Mouse (Mus musculus): ENCODE results near the gene Pmel.
"Not testable (repeated sequence)": the region's sequence is repeated elsewhere in the genome, so short reads cannot be mapped to it uniquely, and the experiment has no call there.

Pmel gene

DNA sequence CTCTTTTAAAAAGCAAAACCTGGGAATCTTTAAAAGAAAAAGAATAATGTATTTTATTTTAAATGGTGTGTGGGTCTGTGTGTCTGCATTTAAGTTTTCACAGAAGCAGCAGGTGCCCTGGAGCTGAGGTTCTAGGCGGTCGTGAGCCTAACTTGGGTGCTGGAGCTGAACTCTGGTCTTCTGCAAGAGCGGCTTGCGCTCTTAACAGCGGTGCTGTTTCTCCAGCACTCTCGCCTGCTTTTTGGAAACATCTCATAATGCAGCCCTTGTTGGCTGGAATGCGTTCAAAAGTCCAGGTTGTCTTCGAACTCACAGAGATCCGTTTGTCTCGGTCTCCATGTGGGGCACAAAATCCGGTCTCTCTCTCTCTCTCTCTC is 1.3 kb downstream of the Pmel start:
- Histone ChIP-seq H3K27me3 (ENCODE audit: insufficient read depth, low read length) (no peaks in the 10 kb centered on the region), H3K9me3 (ENCODE audit: low read length) (no peaks in the 10 kb centered on the region), H3K4me3 (replicated peaks; ENCODE audit: low read length) (peak overlapping the region; percentile 98), H3K36me3 (ENCODE audit: insufficient read depth, low read length) (peaks cover 35% of the 10 kb centered on the region), H3K4me1 (replicated peaks; ENCODE audit: low read depth, low read length) (peaks cover 66% of the 10 kb centered on the region)
- TF ChIP-seq NANOG (IDR thresholded peaks at IDR 0.05; ENCODE audit: borderline replicate concordance, low read length) (no peak), CTCF (conservative IDR thresholded peaks at IDR 0.05; ENCODE audit: low read length) (no peak), POU5F1 (IDR thresholded peaks at IDR 0.05; ENCODE audit: borderline replicate concordance, low read length) (no peak)

DNA sequence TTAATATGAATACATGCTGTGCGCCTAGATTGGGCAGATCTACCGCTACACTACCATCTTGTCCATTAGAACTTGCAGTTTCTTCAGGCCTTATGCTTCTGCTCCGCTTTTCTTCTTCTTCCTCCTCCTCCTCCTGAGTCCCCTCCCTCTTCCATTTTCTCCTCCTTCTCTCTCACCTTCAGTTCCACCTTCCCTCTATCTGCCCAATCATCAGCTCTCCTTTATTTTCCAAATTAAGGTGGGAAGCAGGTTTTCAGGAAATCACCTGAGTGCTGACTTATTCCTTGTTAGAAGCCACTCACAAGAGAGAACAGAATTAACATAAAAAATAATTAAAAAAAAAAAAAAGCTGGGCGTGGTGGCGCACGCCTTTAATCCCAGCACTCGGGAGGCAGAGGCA is 7.3 kb downstream of the Pmel start:
- H3K27me3 ChIP-seq (ENCODE audit: insufficient read depth, low read length); H3K9me3 ChIP-seq (ENCODE audit: low read length); H3K36me3 ChIP-seq (ENCODE audit: insufficient read depth, low read length): not testable (repeated sequence)
- H3K4me3 ChIP-seq (replicated peaks; ENCODE audit: low read length): peak overlapping the region; percentile 46
- H3K4me1 ChIP-seq (replicated peaks; ENCODE audit: low read depth, low read length): peaks cover 71% of the 10 kb centered on the region

DNA sequence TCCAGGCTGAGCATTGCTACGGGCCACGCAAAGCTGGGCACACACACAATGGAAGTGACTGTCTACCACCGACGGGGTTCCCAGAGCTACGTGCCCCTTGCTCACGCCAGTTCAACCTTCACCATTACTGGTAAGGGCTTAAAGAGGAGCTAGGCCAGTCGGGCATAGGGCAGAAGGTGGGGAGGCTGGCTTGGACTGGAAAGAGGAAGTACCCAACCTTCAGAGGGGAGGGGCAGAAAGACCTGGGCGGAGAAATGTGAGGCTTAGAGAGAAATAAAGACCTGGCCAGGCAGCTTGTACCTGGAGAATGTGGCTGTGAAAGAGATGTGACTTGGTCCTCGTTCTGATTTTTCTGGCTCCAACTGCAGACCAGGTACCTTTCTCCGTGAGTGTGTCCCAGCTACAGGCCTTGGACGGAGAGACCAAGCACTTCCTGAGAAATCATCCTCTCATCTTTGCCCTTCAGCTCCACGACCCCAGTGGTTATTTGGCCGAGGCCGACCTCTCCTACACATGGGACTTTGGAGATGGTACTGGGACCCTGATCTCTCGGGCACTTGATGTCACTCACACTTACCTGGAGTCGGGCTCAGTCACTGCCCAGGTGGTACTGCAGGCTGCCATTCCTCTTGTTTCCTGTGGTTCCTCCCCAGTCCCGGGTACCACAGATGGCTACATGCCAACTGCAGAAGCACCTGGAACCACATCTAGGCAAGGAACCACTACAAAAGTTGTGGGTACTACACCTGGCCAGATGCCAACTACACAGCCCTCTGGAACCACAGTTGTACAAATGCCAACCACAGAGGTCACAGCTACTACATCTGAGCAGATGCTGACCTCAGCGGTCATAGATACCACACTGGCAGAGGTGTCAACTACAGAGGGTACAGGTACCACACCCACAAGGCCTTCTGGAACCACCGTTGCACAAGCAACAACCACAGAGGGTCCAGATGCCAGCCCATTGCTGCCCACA is 11.9 kb downstream of the Pmel start:
- H3K27me3 ChIP-seq (ENCODE audit: insufficient read depth, low read length): no peaks in the 10 kb centered on the region
- H3K9me3 ChIP-seq (ENCODE audit: low read length): no peaks in the 10 kb centered on the region
- H3K4me3 ChIP-seq (replicated peaks; ENCODE audit: low read length): peak overlapping the region; percentile 37
- TF ChIP-seq POU5F1 (IDR thresholded peaks at IDR 0.05; ENCODE audit: borderline replicate concordance, low read length) (no peak), CTCF (conservative IDR thresholded peaks at IDR 0.05; ENCODE audit: low read length) (no peak), NANOG (IDR thresholded peaks at IDR 0.05; ENCODE audit: borderline replicate concordance, low read length) (no peak)
- H3K4me1 ChIP-seq (replicated peaks; ENCODE audit: low read depth, low read length): peaks cover 60% of the 10 kb centered on the region
- peaks cover 37% of the 10 kb centered on the region for H3K36me3 ChIP-seq (ENCODE audit: insufficient read depth, low read length)

DNA sequence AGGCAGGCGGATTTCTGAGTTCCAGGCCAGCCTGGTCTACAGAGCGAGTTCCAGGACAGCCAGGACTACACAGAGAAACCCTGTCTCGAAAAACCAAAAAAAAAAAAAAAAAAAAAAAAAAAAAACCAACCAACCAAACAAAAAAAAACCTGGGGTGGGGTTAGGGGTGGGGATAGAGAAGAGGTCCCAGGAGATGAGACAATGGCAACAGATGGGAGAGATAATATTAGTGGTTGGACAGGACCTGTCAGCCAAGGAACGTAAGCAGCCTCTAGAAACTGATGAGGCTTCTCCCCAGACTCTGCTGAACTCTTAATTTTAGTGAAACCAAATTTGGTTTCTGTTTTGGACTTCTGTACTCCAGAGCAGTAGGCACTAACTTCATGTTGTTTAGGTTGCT is 21.5 kb downstream of the Pmel start:
- not testable (repeated sequence) for H3K27me3 ChIP-seq (ENCODE audit: insufficient read depth, low read length); H3K9me3 ChIP-seq (ENCODE audit: low read length); H3K4me3 ChIP-seq (replicated peaks; ENCODE audit: low read length)
- Histone ChIP-seq H3K4me1 (replicated peaks; ENCODE audit: low read depth, low read length) (peaks cover 15% of the 10 kb centered on the region), H3K36me3 (ENCODE audit: insufficient read depth, low read length) (peaks cover 66% of the 10 kb centered on the region)

DNA sequence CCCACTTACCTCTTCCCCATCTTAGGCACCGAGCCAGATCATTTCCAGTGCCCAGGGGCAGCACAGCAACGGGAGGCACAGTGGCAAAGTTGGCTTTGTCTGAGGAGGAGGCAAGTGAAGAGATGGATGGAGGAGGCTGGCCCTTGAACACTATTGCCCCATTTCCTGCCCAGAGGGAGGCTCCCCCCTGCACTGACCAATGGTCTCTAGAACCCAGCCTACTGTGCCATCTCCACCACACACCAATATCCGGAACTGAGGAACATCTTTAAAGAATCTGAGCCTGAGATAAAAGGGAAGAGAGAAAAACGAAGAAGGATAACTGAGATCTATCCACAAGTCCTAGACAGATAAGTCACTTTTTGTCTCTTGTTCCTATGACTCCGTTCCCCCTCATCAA is 24.1 kb downstream of the Pmel start:
- no peak overlapping the region for H3K4me3 ChIP-seq (replicated peaks; ENCODE audit: low read length)
- H3K9me3 ChIP-seq (ENCODE audit: low read length): no peaks in the 10 kb centered on the region
- H3K4me1 ChIP-seq (replicated peaks; ENCODE audit: low read depth, low read length): peaks cover 10% of the 10 kb centered on the region
- H3K27me3 ChIP-seq (ENCODE audit: insufficient read depth, low read length): no peaks in the 10 kb centered on the region
- TF ChIP-seq NANOG (IDR thresholded peaks at IDR 0.05; ENCODE audit: borderline replicate concordance, low read length) (no peak), CTCF (conservative IDR thresholded peaks at IDR 0.05; ENCODE audit: low read length) (no peak), POU5F1 (IDR thresholded peaks at IDR 0.05; ENCODE audit: borderline replicate concordance, low read length) (no peak)
- peaks cover 71% of the 10 kb centered on the region for H3K36me3 ChIP-seq (ENCODE audit: insufficient read depth, low read length)

DNA sequence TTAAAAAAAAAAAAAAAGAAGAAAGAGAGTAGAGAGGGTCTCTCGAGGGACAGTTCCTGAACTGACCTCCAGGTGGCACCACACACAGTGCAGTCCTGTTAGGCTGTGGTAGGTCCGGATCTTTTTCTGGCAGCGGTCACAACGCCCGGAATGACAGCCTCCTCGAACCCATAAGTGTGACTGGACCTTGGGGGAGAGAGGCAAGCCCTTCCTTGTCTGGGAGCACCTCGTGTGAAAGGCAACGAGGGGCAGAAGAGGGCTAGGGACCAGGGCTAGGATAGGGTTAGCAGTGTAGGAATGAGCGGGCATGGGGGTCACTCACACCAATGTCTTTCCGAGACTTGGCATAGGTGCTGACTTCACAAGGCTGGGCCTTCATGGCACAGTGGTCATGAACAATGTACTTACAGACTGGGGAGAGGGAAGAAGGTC is 27.0 kb downstream of the Pmel start:
- Histone ChIP-seq H3K4me1 (replicated peaks; ENCODE audit: low read depth, low read length) (peaks cover 11% of the 10 kb centered on the region), H3K4me3 (replicated peaks; ENCODE audit: low read length) (no peak overlapping the region), H3K9me3 (ENCODE audit: low read length) (no peaks in the 10 kb centered on the region), H3K27me3 (ENCODE audit: insufficient read depth, low read length) (no peaks in the 10 kb centered on the region), H3K36me3 (ENCODE audit: insufficient read depth, low read length) (peaks cover 90% of the 10 kb centered on the region)
- peak; percentile 96 for TF ChIP-seq CTCF (conservative IDR thresholded peaks at IDR 0.05; ENCODE audit: low read length)
- TF ChIP-seq NANOG (IDR thresholded peaks at IDR 0.05; ENCODE audit: borderline replicate concordance, low read length): no peak

DNA sequence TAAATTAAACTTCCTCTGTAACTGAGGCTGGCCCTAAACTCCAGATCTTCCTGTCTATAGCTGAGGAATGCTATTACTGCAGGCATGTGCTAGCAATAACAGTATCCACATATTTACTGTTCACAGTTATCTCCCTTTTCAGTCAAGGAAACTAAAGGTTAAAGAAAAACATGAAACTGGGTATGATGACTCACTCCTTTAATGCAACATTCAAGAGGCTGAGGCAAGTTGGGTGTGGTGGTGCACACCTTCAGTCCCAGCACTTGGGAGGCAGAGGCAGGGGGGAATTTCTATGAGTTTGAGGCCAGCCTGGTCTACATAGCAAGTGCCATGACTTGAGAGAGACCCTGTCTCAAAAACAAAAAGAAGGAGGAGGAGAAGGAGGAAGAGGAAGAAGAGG is 28.0 kb downstream of the Pmel start:
- H3K9me3 ChIP-seq (ENCODE audit: low read length): no peaks in the 10 kb centered on the region

DNA sequence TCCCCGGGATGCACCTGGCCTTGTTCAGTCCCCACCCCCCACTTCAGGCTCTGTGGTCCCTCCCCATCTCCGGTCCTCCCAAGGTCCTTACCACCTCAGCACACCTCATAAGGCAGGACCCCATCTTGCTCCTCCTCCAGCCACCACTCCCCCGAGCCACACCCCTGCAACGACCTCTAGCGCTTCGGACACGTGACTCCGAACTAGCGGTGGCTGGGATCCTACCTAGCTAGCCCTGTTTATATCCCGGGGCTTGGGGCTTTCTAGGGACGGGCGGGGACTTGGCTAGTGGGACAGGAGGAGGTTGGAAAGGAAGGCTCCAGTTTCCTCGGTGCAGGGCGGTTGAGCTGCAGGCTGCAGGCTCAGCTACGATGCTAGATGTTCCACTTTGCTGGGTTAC is 33.4 kb downstream of the Pmel start:
- Histone ChIP-seq H3K4me1 (replicated peaks; ENCODE audit: low read depth, low read length) (peaks cover 63% of the 10 kb centered on the region), H3K4me3 (replicated peaks; ENCODE audit: low read length) (peak overlapping the region; percentile 62), H3K27me3 (ENCODE audit: insufficient read depth, low read length) (no peaks in the 10 kb centered on the region), H3K9me3 (ENCODE audit: low read length) (no peaks in the 10 kb centered on the region), H3K36me3 (ENCODE audit: insufficient read depth, low read length) (peaks cover 38% of the 10 kb centered on the region)
- TF ChIP-seq POU5F1 (IDR thresholded peaks at IDR 0.05; ENCODE audit: borderline replicate concordance, low read length): no peak
- TF ChIP-seq NANOG (IDR thresholded peaks at IDR 0.05; ENCODE audit: borderline replicate concordance, low read length): no peak
- TF ChIP-seq CTCF (conservative IDR thresholded peaks at IDR 0.05; ENCODE audit: low read length): no peak

More for the DNA sequence above, 28.0 kb downstream of the Pmel start:
- TF ChIP-seq POU5F1 (IDR thresholded peaks at IDR 0.05; ENCODE audit: borderline replicate concordance, low read length): no peak
- Histone ChIP-seq H3K4me3 (replicated peaks; ENCODE audit: low read length) (no peak overlapping the region), H3K4me1 (replicated peaks; ENCODE audit: low read depth, low read length) (peaks cover 20% of the 10 kb centered on the region), H3K27me3 (ENCODE audit: insufficient read depth, low read length) (no peaks in the 10 kb centered on the region), H3K36me3 (ENCODE audit: insufficient read depth, low read length) (peaks cover 89% of the 10 kb centered on the region)

DNA sequence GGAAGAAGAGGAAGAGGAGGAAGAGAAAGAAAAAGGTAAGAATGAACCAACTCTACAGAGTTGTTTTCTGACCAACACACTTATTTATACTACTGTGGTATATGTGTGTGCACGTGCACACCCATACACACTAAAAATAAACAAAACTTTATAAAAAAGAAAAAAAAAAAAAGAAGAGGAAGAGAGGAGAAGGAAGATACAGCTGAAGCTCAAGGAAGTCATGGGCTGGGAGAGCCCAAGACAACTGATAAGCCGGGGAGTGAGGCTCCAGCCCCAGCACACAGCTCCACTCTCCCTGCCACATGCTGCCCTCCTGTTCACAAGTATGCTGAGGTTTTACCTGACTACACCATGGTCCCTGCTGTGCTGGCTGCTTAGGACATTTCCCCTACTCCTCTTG is 36.3 kb downstream of the Pmel start:
- no peaks in the 10 kb centered on the region for H3K9me3 ChIP-seq (ENCODE audit: low read length)
- no peak for TF ChIP-seq NANOG (IDR thresholded peaks at IDR 0.05; ENCODE audit: borderline replicate concordance, low read length)
- no peak for TF ChIP-seq CTCF (conservative IDR thresholded peaks at IDR 0.05; ENCODE audit: low read length)
- TF ChIP-seq POU5F1 (IDR thresholded peaks at IDR 0.05; ENCODE audit: borderline replicate concordance, low read length): no peak
- peaks cover 14% of the 10 kb centered on the region for H3K36me3 ChIP-seq (ENCODE audit: insufficient read depth, low read length)

More for the DNA sequence above, 36.3 kb downstream of the Pmel start:
- Histone ChIP-seq H3K27me3 (ENCODE audit: insufficient read depth, low read length) (peaks cover 5% of the 10 kb centered on the region), H3K4me1 (replicated peaks; ENCODE audit: low read depth, low read length) (peaks cover 89% of the 10 kb centered on the region), H3K4me3 (replicated peaks; ENCODE audit: low read length) (no peak overlapping the region)
